Mouse (Mus musculus) right cerebral cortex, postnatal 25 days (tissue): ENCODE measurements around the gene Dock4.

Experiments
- DNase-seq: peaks from one replicate; pipeline ENCODE4 v3.0.0; 2022

Gene Dock4

DNA sequence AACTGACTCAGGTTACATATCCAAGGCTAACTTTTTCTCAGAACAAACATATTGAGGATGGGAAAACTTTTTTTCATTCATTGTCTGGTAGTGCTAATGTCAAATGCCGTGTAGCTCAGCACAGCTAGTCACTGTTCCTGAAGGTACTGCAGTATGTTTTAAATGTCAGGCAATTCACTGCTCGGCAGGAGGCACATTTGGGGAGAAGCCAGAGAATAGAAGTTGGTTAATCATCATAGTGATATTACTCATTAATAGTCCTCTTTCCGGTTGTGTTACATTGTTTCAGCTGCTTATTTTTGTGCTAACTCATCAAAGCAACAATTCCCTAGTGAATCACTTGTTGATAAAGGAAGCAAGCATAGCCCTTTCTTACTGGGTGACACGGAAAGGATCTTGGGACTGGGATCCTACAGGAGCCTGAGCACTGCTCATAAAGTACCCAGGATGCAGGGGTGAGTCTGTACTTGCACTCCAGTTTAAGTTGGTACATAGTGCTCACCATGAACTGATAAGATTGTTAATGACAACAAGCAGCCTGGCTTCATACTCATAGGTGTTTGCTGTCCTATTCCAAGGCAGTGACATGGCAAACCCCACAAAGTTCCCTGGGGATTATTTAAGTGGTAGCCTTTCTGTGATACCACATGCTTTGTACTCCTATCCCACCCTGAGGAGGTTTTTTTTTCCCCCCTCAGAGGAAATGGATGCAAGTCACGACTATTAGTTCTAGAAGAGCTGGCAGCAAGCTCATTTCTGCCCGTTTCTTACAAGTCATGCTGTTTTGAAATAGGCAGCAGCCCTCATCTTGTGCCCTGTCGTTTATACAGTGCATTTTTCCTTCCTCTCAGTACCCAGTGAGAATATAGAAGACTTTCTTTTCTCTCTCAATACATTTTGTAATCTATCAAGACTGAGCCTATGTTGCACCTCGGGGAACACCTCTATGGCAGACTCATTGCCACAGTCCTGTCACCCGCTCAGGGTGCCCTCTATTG is 123.5 kb downstream of the Dock4 start:
- no peak for DNase-seq

DNA sequence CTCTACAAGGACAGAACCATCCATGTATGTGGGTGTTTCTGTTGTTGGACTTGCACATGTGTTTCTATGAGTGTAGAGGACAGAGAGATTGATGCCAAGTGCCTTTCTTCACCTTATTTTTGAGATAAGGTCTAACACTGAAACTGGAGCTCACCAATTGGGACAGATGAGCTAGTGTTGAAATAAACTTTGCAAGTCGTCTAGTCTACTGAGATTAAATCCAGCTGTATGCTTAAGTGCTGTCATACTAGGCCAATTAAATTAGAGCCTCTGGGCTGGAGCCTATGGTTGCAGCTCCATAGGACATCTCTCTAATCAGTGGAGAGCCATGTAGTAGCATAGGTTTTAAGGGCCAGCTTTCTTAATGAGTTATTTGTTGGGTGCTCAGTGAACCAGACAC is 124.5 kb downstream of the Dock4 start:
- DNase-seq, result no peak

DNA sequence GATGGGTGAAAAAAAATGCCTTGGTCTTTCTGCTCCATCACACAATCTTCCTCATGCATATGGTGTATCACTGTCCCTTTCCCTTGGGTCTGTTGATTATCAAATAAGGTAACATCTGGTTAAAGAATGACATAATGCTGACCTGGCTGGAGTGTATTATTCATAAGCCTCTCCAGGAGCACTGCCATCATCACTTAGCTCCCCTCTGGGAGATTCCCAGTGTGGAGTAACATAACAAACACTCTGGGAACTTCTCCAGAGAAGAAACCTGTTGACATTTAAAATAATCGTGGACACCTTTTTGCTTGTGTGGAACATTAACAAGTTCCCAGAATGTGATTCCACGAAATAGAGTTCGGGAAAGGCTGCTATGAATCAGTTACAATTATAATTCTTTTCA is 128.3 kb downstream of the Dock4 start:
- no peak for DNase-seq

GRCm38 (mm10) chr12:40576749-40577148 is 131.0 kb downstream of the Dock4 start:
- DNase-seq, result no peak

DNA sequence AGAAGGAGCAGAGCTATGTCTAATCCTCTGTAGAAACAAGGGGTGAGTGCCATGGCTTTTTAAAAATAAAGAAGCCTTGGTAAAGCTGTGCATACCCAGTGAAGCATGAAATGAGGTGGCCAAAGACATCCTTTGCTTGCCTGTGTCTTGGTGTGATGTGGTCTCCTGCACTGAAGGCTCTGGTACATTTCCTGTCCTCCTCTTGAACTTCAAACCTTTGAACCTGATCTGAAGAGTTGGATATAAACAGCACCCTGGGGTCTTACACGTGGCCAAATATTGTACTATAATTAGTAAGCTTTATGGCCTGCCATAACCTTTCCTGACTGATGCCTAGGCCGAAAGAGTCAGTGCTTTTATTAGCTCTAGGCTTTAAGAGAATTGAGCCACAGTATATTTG is 134.6 kb downstream of the Dock4 start:
- no peak for DNase-seq

GRCm38 (mm10) chr12:40581037-40581436 is 135.3 kb downstream of the Dock4 start:
- no peak for DNase-seq

GRCm38 (mm10) chr12:40582059-40582458 is 136.3 kb downstream of the Dock4 start:
- DNase-seq, result no peak

GRCm38 (mm10) chr12:40584526-40585289 is 139.0 kb downstream of the Dock4 start:
- no peak for DNase-seq

- no peak for DNase-seq
Measured at GRCm38 (mm10) chr12:40585456-40586141, 139.8 kb downstream of the Dock4 start.

DNA sequence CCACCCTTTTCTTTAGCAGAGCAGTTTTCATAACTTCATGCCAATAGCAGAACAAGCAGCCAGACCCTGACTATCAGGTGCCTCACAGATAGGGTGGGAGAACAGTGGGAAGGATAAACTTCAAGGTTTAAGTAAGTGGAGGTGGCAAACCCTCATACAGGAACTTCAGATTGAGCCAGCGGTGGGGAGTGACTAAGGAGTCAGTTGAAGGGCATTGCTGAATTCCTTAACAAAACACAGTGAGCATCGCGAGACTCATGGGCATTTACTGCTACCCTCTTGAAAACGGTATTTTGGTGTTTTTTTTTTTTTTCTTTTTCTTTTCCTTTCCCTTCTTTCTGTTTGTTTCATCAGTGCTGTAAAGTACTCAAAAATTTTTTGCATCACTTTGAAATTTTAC is 148.4 kb downstream of the Dock4 start:
- DNase-seq, result no peak

DNA sequence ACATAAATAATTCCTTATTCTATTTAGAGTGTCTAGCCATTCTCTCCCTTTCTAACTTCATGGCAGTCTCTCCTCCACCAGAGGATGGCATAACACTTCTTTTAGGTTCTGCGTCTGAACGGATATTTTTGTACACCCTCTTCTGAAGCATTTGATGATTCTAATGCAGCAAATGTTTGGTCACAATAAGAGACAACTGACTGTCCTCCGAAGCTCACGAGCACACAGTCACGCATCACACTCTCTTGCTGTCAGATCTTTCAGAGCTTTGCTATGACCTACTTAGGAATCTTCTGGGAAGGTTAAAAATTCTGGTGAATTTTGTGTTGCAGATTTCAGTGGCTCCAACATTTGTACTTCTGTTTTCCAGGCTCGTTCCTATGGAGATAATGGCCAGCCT is 149.7 kb downstream of the Dock4 start:
- DNase-seq, result no peak

DNA sequence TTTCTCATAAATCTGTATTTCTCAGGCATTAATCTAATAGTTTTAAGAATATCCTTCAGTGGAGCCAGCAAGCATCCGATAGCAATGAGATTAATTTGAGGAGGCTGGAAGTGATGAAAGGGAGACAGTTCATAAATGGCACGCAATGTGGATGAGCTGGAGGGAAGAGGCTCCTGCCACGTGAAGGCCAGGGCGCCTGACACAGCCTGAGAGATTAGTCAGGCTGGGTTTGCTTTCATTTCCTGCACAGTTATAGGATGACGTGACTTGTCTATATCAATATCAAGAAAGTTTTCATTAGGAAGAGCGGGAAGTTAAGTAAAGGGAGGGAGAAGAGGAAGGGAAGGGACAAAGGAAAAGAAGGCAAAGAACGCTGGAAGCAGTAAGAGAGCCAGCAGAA is 150.3 kb downstream of the Dock4 start:
- no peak for DNase-seq

GRCm38 (mm10) chr12:40596441-40596840 is 150.7 kb downstream of the Dock4 start:
- DNase-seq, result no peak

DNA sequence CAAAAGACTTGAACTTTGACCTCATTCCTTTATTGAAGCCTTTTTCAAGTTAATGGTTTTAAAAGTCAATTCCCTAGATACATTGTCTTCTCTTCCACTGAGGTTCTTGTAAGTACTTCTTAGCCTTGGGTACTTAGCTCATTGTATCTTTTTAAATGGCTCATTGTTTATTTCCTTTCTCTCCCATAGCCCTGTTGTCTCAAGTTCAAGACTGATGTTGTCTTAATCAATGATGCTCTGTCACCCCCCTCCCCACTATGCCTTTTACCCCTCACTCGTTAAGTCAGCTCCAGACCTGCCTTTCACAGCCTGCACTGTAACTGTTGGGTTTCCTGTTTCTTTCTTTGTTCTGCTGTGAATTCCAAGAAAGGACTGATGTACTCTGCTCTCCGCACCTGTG is 154.2 kb downstream of the Dock4 start:
- no peak for DNase-seq

GRCm38 (mm10) chr12:40605565-40605964 is 159.8 kb downstream of the Dock4 start:
- no peak for DNase-seq

GRCm38 (mm10) chr12:40622926-40623325 is 177.2 kb downstream of the Dock4 start:
- DNase-seq, result no peak

GRCm38 (mm10) chr12:40626521-40626920 is 180.8 kb downstream of the Dock4 start:
- no peak for DNase-seq

DNA sequence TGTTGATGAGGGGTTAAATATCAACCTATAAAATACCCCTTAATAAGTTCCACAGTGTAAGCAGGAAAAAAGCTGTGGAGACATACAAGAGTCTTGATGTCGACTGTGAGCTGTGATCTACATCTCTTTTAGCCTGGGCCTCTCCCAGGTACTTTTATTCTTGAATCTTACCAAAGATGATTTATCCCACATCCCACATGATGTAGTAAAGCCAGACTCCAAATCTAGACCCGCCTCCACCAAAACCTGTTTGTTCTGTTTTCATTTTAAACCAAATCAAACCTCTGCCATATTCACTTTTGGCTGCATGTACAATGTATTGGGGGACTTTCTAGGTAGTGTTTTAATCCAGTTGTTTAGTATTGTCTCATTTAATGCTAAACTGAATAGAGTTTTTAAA is 187.5 kb downstream of the Dock4 start:
- no peak for DNase-seq

DNA sequence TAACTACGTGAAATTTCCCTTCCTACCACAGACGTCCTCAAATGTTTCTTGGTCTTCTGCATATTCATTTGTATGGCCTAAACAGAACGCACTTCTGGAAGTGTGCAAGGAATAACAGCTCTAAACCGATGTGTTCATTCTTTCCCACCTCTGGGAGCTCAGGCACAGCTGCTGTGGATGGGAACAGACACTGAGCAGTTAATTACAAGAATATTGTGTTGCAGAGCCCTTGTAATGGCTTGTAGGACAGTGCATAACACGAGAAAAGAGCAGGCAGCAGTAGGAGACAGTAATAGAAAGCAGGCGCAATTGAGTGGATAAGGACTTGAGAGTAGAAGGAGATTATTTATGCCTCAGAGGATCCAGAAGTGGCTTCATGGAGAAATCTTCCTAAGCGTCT is 188.4 kb downstream of the Dock4 start:
- no peak for DNase-seq

DNA sequence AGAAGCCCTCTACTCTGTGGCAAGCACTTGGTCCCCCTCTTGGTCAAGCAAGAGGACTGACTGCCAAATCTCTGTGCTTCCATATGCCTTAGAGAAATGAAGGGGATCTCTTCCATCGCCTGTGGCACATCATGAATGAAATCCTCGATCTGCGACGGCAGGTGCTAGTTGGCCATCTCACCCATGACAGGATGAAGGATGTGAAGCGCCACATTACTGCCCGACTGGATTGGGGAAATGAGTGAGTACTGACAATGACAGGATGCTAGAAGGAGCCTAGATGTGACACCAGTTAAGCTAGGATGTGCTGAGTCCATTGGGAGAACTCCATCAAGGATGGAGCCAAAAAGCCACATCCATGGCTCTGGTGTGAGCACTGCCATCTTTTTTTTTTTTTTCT is 190.2 kb downstream of the Dock4 start:
- DNase-seq, result no peak

DNA sequence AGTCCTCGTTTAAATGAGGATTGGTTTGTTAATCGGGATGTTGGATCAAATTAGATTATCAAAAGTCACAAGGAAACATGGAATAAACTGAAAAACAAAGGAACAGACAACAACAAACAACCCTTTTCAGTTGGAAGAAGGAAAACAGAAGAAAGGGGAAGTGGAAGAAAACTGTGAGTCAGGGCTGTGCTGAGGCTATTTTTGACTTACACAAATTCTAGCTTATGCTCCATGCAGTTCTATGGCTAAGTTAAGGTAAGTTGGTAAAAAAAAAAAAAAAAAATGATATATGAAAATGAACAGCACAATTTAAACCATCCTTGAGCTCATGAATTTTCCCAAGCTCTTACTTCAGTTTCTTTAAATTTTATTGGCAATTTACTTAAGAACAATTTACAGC is 191.7 kb downstream of the Dock4 start:
- DNase-seq, result no peak

- DNase-seq, result no peak
Measured at GRCm38 (mm10) chr12:40645869-40646268, 200.1 kb downstream of the Dock4 start.

DNA sequence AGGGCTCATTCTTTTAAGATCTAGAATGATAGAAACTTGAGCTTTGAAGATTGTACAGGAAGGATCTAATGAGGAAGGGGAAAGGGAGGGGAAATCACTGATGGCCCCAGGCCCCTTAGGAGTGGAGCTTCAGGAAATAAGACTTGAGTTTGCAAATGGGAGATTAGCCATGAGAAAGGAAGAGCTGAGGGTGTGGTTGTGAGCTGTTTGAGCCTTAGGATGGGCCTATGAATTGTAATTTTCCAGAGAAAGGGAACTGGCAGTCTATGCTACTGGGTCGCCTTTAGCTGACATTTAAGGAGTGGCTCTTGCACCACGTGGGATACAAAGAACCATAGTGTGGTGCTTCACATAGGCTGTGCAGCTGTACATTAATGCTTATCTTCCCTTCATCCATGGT is 208.6 kb downstream of the Dock4 start:
- DNase-seq, result no peak
